Mouse (Mus musculus) limb, embryonic 12.5 days (tissue): Measurements from ENCODE around the gene 4930404H24Rik. TPM values are rescaled to one million over a fixed set of nuclear protein-coding genes. Genes with fewer than 3 reads are reported as not detected.
A peak's percentile ranks its signal among the peaks of the same experiment; 100 is the strongest.

ENCODE experiments used
- ATAC-seq: fragments of 200-750 bp; cut with Nextera tagmentation; 2 replicates; pipeline ENCODE4 v1.8.0; 2017; ENCODE audit warnings: low read depth, moderate TSS enrichment; ENCODE audit not compliant: insufficient number of reproducible peaks, insufficient read depth, low FRiP score, low TSS enrichment
- H3K27ac ChIP-seq: fragments of 300-500 bp; sonication (generic); 2 replicates; pipeline ENCODE4 v1.5.1; 2016; ENCODE audit warnings: mild to moderate bottlenecking, moderate library complexity
- H3K27me3 ChIP-seq: fragments of 300-500 bp; sonication (generic); 2 replicates; pipeline ENCODE4 v1.6.1; 2016; ENCODE audit warnings: mild to moderate bottlenecking, moderate library complexity
- H3K36me3 ChIP-seq: fragments of 300-500 bp; sonication (generic); 2 replicates; pipeline ENCODE4 v1.6.1; 2016; ENCODE audit warnings: mild to moderate bottlenecking, moderate library complexity
- H3K4me1 ChIP-seq: fragments of 300-500 bp; sonication (generic); replicated peaks from 2 replicates; pipeline ENCODE4 v1.6.1; 2016
- H3K4me2 ChIP-seq: fragments of 300-500 bp; sonication (generic); 2 replicates; pipeline ENCODE4 v1.6.1; 2016; ENCODE audit warnings: mild to moderate bottlenecking, moderate library complexity
- H3K4me3 ChIP-seq: fragments of 300-500 bp; sonication (generic); replicated peaks from 2 replicates; pipeline ENCODE4 v1.5.1; 2016; ENCODE audit warnings: mild to moderate bottlenecking
- H3K9ac ChIP-seq: fragments of 300-500 bp; sonication (generic); replicated peaks from 2 replicates; pipeline ENCODE4 v1.6.1; 2016; ENCODE audit warnings: mild to moderate bottlenecking, moderate library complexity
- H3K9me3 ChIP-seq: fragments of 300-500 bp; sonication (generic); 2 replicates; pipeline ENCODE4 v1.6.1; 2016; ENCODE audit warnings: mild to moderate bottlenecking, moderate library complexity
- WGBS: fragments of 180-500 bp; shearing (Covaris S2); methylation state at CpG from one replicate; pipeline ENCODE4 v1.1.7; 2016; 5-methylcytosine and 5-hydroxymethylcytosine counted together
- polyA plus RNA-seq: library from polyadenylated mRNA; unstranded; fragments of >200 nt; fragmentation: Nextera tagmentation; extraction: Ambion mirVana; gene quantifications from 2 replicates; pipeline ENCODE4 v1.2.1, GENCODE M21; 2016

Gene 4930404H24Rik
- polyA plus RNA-seq, 1 experiment from 2014 or later = not detected

GRCm38 (mm10) chr2:153526850-153527530, 34.4 kb downstream of the 4930404H24Rik start:
- Histone ChIP-seq H3K9me3 (no peaks in the 10 kb centered on the region), H3K4me1 (peaks cover 43% of the 10 kb centered on the region), H3K9ac (no peak overlapping the region), H3K27ac (no peak overlapping the region), H3K4me3 (peak overlapping the region; percentile 70; the same call in 1 of the 2 replicates), H3K36me3 (no peaks in the 10 kb centered on the region), H3K4me2 (peak overlapping the region; percentile 100; the same call in 1 of the 2 replicates), H3K27me3 (peaks cover 89% of the 10 kb centered on the region)
- 47% methylated on average over 9 of the region's 9 CpGs for WGBS
- no peak for ATAC-seq

GRCm38 (mm10) chr2:153527580-153528531, 35.3 kb downstream of the 4930404H24Rik start:
- peak overlapping the region; percentile 70 for H3K4me3 ChIP-seq
- WGBS = 2% methylated on average over 61 of the region's 85 CpGs
- H3K4me1 ChIP-seq = peaks cover 36% of the 10 kb centered on the region
- peaks cover 88% of the 10 kb centered on the region for H3K27me3 ChIP-seq
- no peak overlapping the region for H3K27ac ChIP-seq
- peak overlapping the region; percentile 66 for H3K9ac ChIP-seq
- peak; percentile 21; the same call in 1 of the 2 replicates for ATAC-seq
- H3K36me3 ChIP-seq = no peaks in the 10 kb centered on the region
- no peaks in the 10 kb centered on the region for H3K9me3 ChIP-seq
- H3K4me2 ChIP-seq = peak overlapping the region; percentile 100

- H3K27me3 ChIP-seq = peaks cover 79% of the 10 kb centered on the region
- peak; percentile 24; the same call in 1 of the 2 replicates for ATAC-seq
- peak overlapping the region; percentile 66 for H3K9ac ChIP-seq
- WGBS = 1% methylated on average over 28 of the region's 70 CpGs
- no peaks in the 10 kb centered on the region for H3K9me3 ChIP-seq
- H3K27ac ChIP-seq = no peak overlapping the region
- peaks cover 36% of the 10 kb centered on the region for H3K4me1 ChIP-seq
- peak overlapping the region; percentile 70 for H3K4me3 ChIP-seq
- peak overlapping the region; percentile 100 for H3K4me2 ChIP-seq
- no peaks in the 10 kb centered on the region for H3K36me3 ChIP-seq
Observed at GRCm38 (mm10) chr2:153528571-153529364, 36.2 kb downstream of the 4930404H24Rik start.

GRCm38 (mm10) chr2:153529365-153529781, 36.8 kb downstream of the 4930404H24Rik start:
- under 1% methylated on average over 50 of the region's 53 CpGs for WGBS
- Histone ChIP-seq H3K36me3 (no peaks in the 10 kb centered on the region), H3K9ac (peak overlapping the region; percentile 66), H3K4me3 (peak overlapping the region; percentile 70), H3K4me1 (peaks cover 36% of the 10 kb centered on the region), H3K4me2 (peak overlapping the region; percentile 100), H3K27ac (no peak overlapping the region), H3K9me3 (no peaks in the 10 kb centered on the region), H3K27me3 (peaks cover 76% of the 10 kb centered on the region)
- ATAC-seq = peak; percentile 1; the same call in 1 of the 2 replicates

GRCm38 (mm10) chr2:153529931-153530766, 37.6 kb downstream of the 4930404H24Rik start, which contains the start of gene Nol4l:
TSS of gene Nol4l (minus strand) at chr2:153529971.
- H3K9me3 ChIP-seq = no peaks in the 10 kb centered on the region
- H3K4me2 ChIP-seq = peak within 1 kb of the TSS; percentile 100
- WGBS = 1% methylated on average over 60 of the region's 86 CpGs
- peak; percentile 20; the same call in 1 of the 2 replicates for ATAC-seq
- H3K36me3 ChIP-seq = no peaks in the 10 kb centered on the region
- H3K27ac ChIP-seq = no peak within 1 kb of the TSS
- H3K4me1 ChIP-seq = peaks cover 36% of the 10 kb centered on the region
- peak within 1 kb of the TSS; percentile 70 for H3K4me3 ChIP-seq
- peak within 1 kb of the TSS; percentile 66 for H3K9ac ChIP-seq
- H3K27me3 ChIP-seq = peaks cover 74% of the 10 kb centered on the region

GRCm38 (mm10) chr2:153530948-153531347, 38.4 kb downstream of the 4930404H24Rik start:
- Histone ChIP-seq H3K4me1 (peaks cover 33% of the 10 kb centered on the region), H3K4me2 (no peak overlapping the region), H3K9ac (no peak overlapping the region), H3K9me3 (no peaks in the 10 kb centered on the region), H3K27ac (no peak overlapping the region), H3K4me3 (no peak overlapping the region), H3K27me3 (peaks cover 69% of the 10 kb centered on the region), H3K36me3 (no peaks in the 10 kb centered on the region)
- WGBS = 54% methylated on average over 5 of the region's 5 CpGs
- no peak for ATAC-seq

- H3K4me1 ChIP-seq = peaks cover 11% of the 10 kb centered on the region
- no peak overlapping the region for H3K9ac ChIP-seq
- H3K4me2 ChIP-seq = no peak overlapping the region
- WGBS = 53% methylated on average over 1 of the region's 1 CpGs
- H3K36me3 ChIP-seq = no peaks in the 10 kb centered on the region
- no peaks in the 10 kb centered on the region for H3K9me3 ChIP-seq
- H3K27me3 ChIP-seq = peaks cover 43% of the 10 kb centered on the region
- no peak overlapping the region for H3K27ac ChIP-seq
- H3K4me3 ChIP-seq = no peak overlapping the region
- ATAC-seq = no peak
Observed at GRCm38 (mm10) chr2:153533981-153534380, 41.4 kb downstream of the 4930404H24Rik start.

- no peak overlapping the region for H3K4me2 ChIP-seq
- H3K9me3 ChIP-seq = no peaks in the 10 kb centered on the region
- no peak overlapping the region for H3K9ac ChIP-seq
- H3K27ac ChIP-seq = no peak overlapping the region
- WGBS = 72% methylated on average over 3 of the region's 3 CpGs
- H3K36me3 ChIP-seq = no peaks in the 10 kb centered on the region
- no peak for ATAC-seq
- H3K4me1 ChIP-seq = 0 out of 2 replicates have a peak, but pooled peaks cover 5% of the 10 kb centered on the region
- H3K27me3 ChIP-seq = peaks cover 6% of the 10 kb centered on the region
- no peak overlapping the region for H3K4me3 ChIP-seq
Observed at GRCm38 (mm10) chr2:153538898-153539297, 46.3 kb downstream of the 4930404H24Rik start.

- WGBS = 84% methylated on average over 8 of the region's 8 CpGs
- Histone ChIP-seq H3K9ac (no peak overlapping the region), H3K4me3 (no peak overlapping the region), H3K4me1 (peaks cover 25% of the 10 kb centered on the region), H3K27ac (no peak overlapping the region), H3K36me3 (no peaks in the 10 kb centered on the region), H3K27me3 (peaks cover 2% of the 10 kb centered on the region; the same call in 1 of the 2 replicates), H3K9me3 (no peaks in the 10 kb centered on the region), H3K4me2 (no peak overlapping the region)
- ATAC-seq = no peak
Observed at GRCm38 (mm10) chr2:153542936-153543668, 50.5 kb downstream of the 4930404H24Rik start.
